10 mouse cellular contexts compared by ENCODE assay signal in the genomic region with DNA sequence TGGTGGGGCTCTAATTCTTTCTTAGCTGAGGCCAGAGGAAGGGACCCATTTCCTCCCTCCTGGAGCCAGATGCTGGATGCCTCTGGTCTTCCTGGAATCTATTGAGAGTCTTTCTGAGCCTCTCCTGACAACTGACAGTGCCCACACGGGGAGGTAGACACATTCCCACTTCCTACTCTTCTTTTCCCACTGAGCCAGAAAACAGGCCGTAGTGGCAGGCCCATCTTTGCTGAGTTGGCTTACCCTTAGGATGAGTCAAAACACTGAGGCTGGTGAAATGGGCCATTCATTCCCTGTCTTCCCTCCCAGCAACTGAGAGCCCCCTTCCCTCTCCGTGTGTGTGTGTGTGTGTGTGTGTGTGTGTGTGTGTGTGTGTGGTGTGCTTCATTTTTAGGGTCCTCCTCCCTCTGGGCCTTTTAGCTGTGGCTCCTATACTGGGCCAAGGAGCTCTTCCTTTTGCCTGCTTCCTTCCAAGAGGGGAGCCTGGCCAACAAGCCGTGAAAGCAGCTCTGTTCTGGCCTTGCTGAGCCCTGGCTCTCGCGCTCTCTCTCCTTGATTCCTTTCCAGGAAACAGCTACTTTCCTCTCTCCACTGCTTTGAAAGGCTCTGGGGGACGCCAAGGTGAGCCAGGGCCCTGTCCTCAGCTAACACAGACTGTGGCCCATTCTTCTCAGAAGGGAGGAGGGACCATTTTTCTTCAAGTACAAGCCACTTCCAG. TPM values are rescaled to one million over a fixed set of nuclear protein-coding genes. Genes with fewer than 3 reads are reported as not detected.
DNase-seq lines count a peak whose midpoint lies in the region; ATAC-seq lines count a peak whose summit lies in the region.
"Had no signal": no experiment of that assay in that cellular context is flagged by ENCODE, and none has a peak within 500 bp of the region (broad histone marks: within the 10 kb centered on the region; RNA-seq: fewer than 3 reads in every experiment).

No protein-coding gene starts in this region.

- 40% methylated on average over 7 of the region's 7 CpGs for WGBS in intestine, embryonic 15.5 days
- WGBS in intestine, embryonic 16.5 days: 38% methylated on average over 7 of the region's 7 CpGs
- WGBS in neural tube, embryonic 15.5 days: 53% methylated on average over 7 of the region's 7 CpGs

- H3K27ac ChIP-seq in intestine, embryonic 15.5 days: peak overlapping the region; percentile 23; the same call in 1 of the 2 replicates
- H3K27ac ChIP-seq in intestine, embryonic 16.5 days (ENCODE audit: low read length): no peak overlapping the region
- peak overlapping the region; percentile 60 for H3K27ac ChIP-seq in neural tube, embryonic 15.5 days (replicated peaks)
- H3K27ac ChIP-seq: macrophage had no signal

- H3K27me3 ChIP-seq in intestine, embryonic 15.5 days (replicated peaks): no peaks in the 10 kb centered on the region
- H3K27me3 ChIP-seq in intestine, embryonic 16.5 days (replicated peaks; ENCODE audit: control insufficient read depth, insufficient read depth, low read length): no peaks in the 10 kb centered on the region
- H3K27me3 ChIP-seq in neural tube, embryonic 15.5 days (replicated peaks): peaks cover 7% of the 10 kb centered on the region

- H3K9ac ChIP-seq in intestine, embryonic 15.5 days: no peak overlapping the region
- no peak overlapping the region for H3K9ac ChIP-seq in intestine, embryonic 16.5 days (ENCODE audit: low read depth, low read length)
- no peak overlapping the region for H3K9ac ChIP-seq in neural tube, embryonic 15.5 days (replicated peaks)

- H3K9me3 ChIP-seq in intestine, embryonic 15.5 days: no peaks in the 10 kb centered on the region
- no peaks in the 10 kb centered on the region for H3K9me3 ChIP-seq in intestine, embryonic 16.5 days (ENCODE audit: control insufficient read depth, low read length)
- H3K9me3 ChIP-seq in neural tube, embryonic 15.5 days (replicated peaks): no peaks in the 10 kb centered on the region

- H3K36me3 ChIP-seq in intestine, embryonic 15.5 days: no peaks in the 10 kb centered on the region
- H3K36me3 ChIP-seq in intestine, embryonic 16.5 days (ENCODE audit: control insufficient read depth, insufficient read depth, low read length): no peaks in the 10 kb centered on the region
- H3K36me3 ChIP-seq in neural tube, embryonic 15.5 days: no peaks in the 10 kb centered on the region

- H3K4me1 ChIP-seq in intestine, embryonic 15.5 days (replicated peaks): no peaks in the 10 kb centered on the region
- peaks cover 5% of the 10 kb centered on the region; the same call in 1 of the 2 replicates for H3K4me1 ChIP-seq in intestine, embryonic 16.5 days (ENCODE audit: control insufficient read depth, insufficient read depth, low read length)
- H3K4me1 ChIP-seq in neural tube, embryonic 15.5 days: peaks cover 10% of the 10 kb centered on the region

- no peak overlapping the region for H3K4me2 ChIP-seq in intestine, embryonic 15.5 days (replicated peaks)
- no peak overlapping the region for H3K4me2 ChIP-seq in intestine, embryonic 16.5 days (ENCODE audit: low read depth, low read length)
- H3K4me2 ChIP-seq in neural tube, embryonic 15.5 days: no peak overlapping the region

- no peak overlapping the region for H3K4me3 ChIP-seq in intestine, embryonic 15.5 days (replicated peaks)
- H3K4me3 ChIP-seq in intestine, embryonic 16.5 days (ENCODE audit: low read length): no peak overlapping the region
- no peak overlapping the region for H3K4me3 ChIP-seq in neural tube, embryonic 15.5 days (replicated peaks)

- no peak for ATAC-seq in intestine, embryonic 15.5 days
- no peak for ATAC-seq in intestine, embryonic 16.5 days
- ATAC-seq in neural tube, embryonic 15.5 days (ENCODE audit: low FRiP score): 0 out of 2 replicates have a peak, but pooled peaks have one; percentile 36
- no peak for ATAC-seq in erythroid progenitor cell, adult 5-6 weeks (replicated peaks; ENCODE audit: low FRiP score, poor library complexity, severe bottlenecking)
- ATAC-seq in monocyte, adult 5-6 weeks (replicated peaks; ENCODE audit: insufficient number of reproducible peaks, low FRiP score, low TSS enrichment, poor library complexity, severe bottlenecking): no peak
- ATAC-seq: Patski had no signal

- DNase-seq in cerebellum, postnatal 10 days: peak; percentile 73 to 80
- peak; percentile 25 to 28 for DNase-seq in heart, adult 9 months (ENCODE audit: low spot score in 2 of 2)
- no peak for DNase-seq in thymus, postnatal 14 days

RNA-seq across cellular contexts. Expression of a gene that starts 6.1 kb away (rescaled TPM):
- 0.28 TPM in 1 of 2 replicates, not detected in the other for polyA plus RNA-seq in intestine, embryonic 15.5 days (2015; fragmentation: Nextera tagmentation; extraction: Ambion mirVana)
- 0.72 and 1.0 TPM in 2 replicates for polyA plus RNA-seq in intestine, embryonic 16.5 days (2015; fragmentation: Nextera tagmentation; extraction: Ambion mirVana)
- 11.3 and 12.5 TPM in 2 replicates for polyA plus RNA-seq in neural tube, embryonic 15.5 days (2015; fragmentation: Nextera tagmentation; extraction: Ambion mirVana)
- not detected in 2 replicates for total RNA-seq in erythroid progenitor cell, adult 5-6 weeks (2015; ENCODE audit: low replicate concordance)
- total RNA-seq in erythroid progenitor cell, adult 5-6 weeks (2017; ENCODE audit: low replicate concordance): not detected in 2 replicates
- total RNA-seq in monocyte, adult 5-6 weeks (2017): not detected in 3 replicates
- polyA plus RNA-seq: macrophage, Patski had no signal

RNA-seq across cellular contexts. Expression of a gene that starts 59.0 kb away (rescaled TPM):
- 7.2 and 9.0 TPM in 2 replicates for polyA plus RNA-seq in intestine, embryonic 15.5 days (2015; fragmentation: Nextera tagmentation; extraction: Ambion mirVana)
- 10.3 and 11.2 TPM in 2 replicates for polyA plus RNA-seq in intestine, embryonic 16.5 days (2015; fragmentation: Nextera tagmentation; extraction: Ambion mirVana)
- 4.5 and 4.6 TPM in 2 replicates for polyA plus RNA-seq in neural tube, embryonic 15.5 days (2015; fragmentation: Nextera tagmentation; extraction: Ambion mirVana)
- total RNA-seq in erythroid progenitor cell, adult 5-6 weeks (2015; ENCODE audit: low replicate concordance): 84.7 and 114 TPM in 2 replicates
- 84.7 and 147 TPM in 2 replicates for total RNA-seq in erythroid progenitor cell, adult 5-6 weeks (2017; ENCODE audit: low replicate concordance)
- 223 to 337 TPM (median 251 TPM) in 3 replicates for total RNA-seq in monocyte, adult 5-6 weeks (2017)
